Mouse (Mus musculus) brain, embryonic 18.5 days (tissue): Measurements from ENCODE around the gene 3110070M22Rik.
"Not testable (repeated sequence)": the region's sequence is repeated elsewhere in the genome, so short reads cannot be mapped to it uniquely, and the experiment has no call there.

ENCODE experiments used
- DNase-seq: peaks from one replicate; pipeline ENCODE4 v3.0.0-alpha.2; 2012; ENCODE audit warnings: low read depth, low spot score

Gene 3110070M22Rik

GRCm38 (mm10) chr13:119487880-119488580, at the start of gene 3110070M22Rik, which contains the start of gene Tmem267:
Gene 3110070M22Rik (minus strand): TSS chr13:119488383.
Gene Tmem267 (plus strand): TSS chr13:119488039.
- DNase-seq = no peak

- DNase-seq = not testable (repeated sequence)
Observed at GRCm38 (mm10) chr13:119494938-119495337, 6.8 kb upstream of the 3110070M22Rik start.

GRCm38 (mm10) chr13:119492083-119492482, 3.9 kb upstream of the 3110070M22Rik start:
- not testable (repeated sequence) for DNase-seq

GRCm38 (mm10) chr13:119487354-119487753, 829 bp downstream of the 3110070M22Rik start:
- DNase-seq = no peak

GRCm38 (mm10) chr13:119477789-119478188, 10.4 kb downstream of the 3110070M22Rik start:
- no peak for DNase-seq

GRCm38 (mm10) chr13:119476631-119477030, 11.6 kb downstream of the 3110070M22Rik start:
- no peak for DNase-seq

- peak; percentile 82 for DNase-seq
Observed at GRCm38 (mm10) chr13:119462596-119463560, 25.3 kb downstream of the 3110070M22Rik start, which contains the start of gene 4833420G17Rik. Gene 4833420G17Rik (plus strand): TSS chr13:119462768.

GRCm38 (mm10) chr13:119461900-119462595, 26.1 kb downstream of the 3110070M22Rik start:
- DNase-seq = no peak

- no peak for DNase-seq
Observed at GRCm38 (mm10) chr13:119456342-119456741, 31.8 kb downstream of the 3110070M22Rik start.

- no peak for DNase-seq
Observed at GRCm38 (mm10) chr13:119455082-119455481, 33.1 kb downstream of the 3110070M22Rik start.

- no peak for DNase-seq
Observed at GRCm38 (mm10) chr13:119453563-119453962, 34.6 kb downstream of the 3110070M22Rik start.

GRCm38 (mm10) chr13:119442244-119442643, 45.9 kb downstream of the 3110070M22Rik start:
- DNase-seq = no peak
